Mouse (Mus musculus) cerebellum, adult 9-11 months (tissue): ENCODE data around the gene Wrap73.

Experiments
- DNase-seq: peaks from one replicate; pipeline ENCODE4 v3.0.0; 2022

Wrap73 gene

DNA sequence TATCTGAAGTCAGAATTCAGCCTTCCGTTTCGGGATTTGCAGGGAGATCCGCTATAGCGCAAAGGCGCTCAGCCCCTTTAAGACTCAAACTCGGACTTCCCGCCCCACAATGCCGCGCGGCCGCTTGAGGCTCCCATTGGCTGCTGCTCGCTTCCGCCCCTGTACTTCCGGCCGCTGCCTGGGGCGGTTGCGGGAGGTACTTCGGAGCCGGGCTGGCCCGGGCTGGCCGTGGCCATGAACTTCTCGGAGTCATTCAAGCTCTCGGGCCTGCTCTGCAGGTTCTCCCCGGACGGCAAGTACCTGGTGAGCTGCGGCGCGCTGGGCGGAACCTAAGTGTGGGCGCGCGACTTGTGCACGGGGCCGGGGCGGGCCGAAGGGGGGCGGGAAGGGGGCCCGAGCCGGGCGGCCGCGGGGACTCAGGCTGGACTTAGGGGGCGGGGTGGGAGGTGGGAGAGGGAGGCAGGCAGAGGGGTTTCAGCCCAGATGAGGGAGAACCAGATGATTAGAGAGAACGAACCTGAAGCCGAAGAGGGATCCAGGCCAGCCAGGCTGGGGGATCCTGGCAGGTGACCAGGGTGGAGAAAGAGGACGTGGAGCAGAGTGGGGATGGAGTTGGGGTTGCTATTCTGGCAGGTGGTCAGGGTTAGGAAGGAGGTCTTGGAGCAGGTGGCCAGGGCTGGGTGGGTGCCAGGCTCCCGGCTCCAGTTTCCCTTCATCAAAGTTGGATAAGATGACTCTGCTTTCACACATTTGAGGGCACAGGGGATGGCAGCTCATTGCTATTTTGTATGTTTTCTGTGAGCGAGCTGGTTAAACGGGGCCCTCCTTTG, at the start of gene Wrap73:
Wrap73 (plus strand) TSS at position 162 of the 830 bp plus-strand sequence.
- DNase-seq: peak; percentile 91

DNA sequence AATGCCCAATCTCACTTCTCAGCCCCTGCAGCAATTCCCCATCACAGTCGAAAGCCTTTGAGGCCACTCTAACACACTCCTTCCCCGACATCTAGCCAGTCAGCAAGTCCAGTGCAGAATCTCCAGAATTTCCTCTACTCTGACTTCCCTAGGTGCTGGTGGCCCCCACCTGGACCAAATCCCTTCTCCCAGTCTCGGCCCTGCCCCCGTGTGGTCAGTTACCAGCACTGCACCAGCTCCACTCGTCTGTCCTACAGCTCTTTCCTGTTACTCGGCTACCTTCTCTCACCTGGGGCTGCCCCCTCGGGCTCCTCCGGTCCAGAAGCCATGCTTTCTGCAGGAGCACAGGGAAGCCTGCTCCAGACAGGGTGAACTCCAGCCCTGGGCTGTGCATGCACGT, 49.0 kb upstream of the Wrap73 start:
- DNase-seq: no peak

GRCm38 (mm10) chr4:154096111-154096510, 46.1 kb upstream of the Wrap73 start:
- DNase-seq: no peak

- no peak for DNase-seq
These were observed 42.8 kb upstream of the Wrap73 start for GRCm38 (mm10) chr4:154099361-154099760.

DNA sequence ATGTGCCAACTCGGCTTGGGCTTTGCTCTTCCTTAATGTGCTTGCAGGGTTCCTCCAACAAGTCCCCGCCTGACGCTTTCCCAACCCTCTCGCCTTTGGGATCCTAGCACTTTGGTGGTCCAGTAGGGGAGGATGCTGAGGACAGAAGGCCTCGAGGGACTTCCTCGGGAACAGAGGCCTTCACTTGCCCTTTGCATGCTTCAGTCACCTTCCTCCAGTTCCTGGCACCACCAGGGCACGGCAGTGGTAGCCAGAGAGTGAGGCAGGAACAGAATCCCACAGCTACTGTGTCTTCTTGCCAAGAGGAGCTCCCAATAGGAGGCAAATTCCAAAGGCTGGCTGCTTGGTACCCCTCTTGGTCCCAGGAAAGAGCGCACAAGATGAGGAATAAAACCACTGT, 38.8 kb upstream of the Wrap73 start:
- DNase-seq: no peak

GRCm38 (mm10) chr4:154103912-154104311, 38.3 kb upstream of the Wrap73 start:
- no peak for DNase-seq

GRCm38 (mm10) chr4:154105381-154106001, 36.7 kb upstream of the Wrap73 start:
- DNase-seq: peak; percentile 64

- no peak for DNase-seq
These were observed 35.6 kb upstream of the Wrap73 start for GRCm38 (mm10) chr4:154106497-154107061.

- DNase-seq: peak; percentile 87
These were observed 32.8 kb upstream of the Wrap73 start for GRCm38 (mm10) chr4:154109216-154109849.

DNA sequence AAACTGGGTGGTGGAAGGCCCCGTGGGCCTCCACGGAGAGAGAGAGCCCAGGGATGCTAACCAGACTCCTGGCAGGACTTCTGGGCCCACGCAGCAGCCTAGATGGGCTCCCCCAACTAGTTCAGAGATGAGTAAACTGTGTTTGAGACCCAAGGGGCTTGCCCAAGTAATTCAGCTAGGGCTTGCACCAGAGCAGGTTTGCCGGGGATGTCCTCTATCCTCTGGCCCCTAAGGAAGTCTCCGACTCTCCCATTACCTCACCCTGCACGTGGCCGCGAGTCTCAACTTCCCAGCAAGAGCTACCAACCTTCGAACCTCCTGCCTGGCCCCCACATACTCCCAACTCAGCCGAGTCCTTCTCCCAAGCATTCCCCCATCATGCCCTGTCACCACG, 32.3 kb upstream of the Wrap73 start:
- no peak for DNase-seq

DNA sequence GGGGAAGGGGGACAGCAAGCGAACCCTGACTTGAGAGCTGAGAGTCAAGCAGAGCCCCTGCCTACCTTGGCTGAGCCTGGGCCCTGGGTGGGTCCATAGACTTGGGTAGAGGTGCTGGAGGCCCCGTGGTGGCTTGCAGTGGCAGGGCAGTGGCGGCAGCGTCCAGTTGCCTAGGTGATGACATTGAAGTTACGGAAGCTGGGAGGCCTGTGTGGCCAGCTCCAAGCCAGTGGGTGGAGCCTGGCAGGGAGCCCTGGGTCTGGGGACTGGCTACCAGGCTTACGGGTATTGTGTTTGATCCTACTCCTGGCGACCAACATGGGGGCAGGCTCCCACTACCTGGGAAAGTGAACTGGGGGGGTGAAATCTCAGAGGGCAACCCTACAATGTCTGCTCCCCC, 25.8 kb upstream of the Wrap73 start:
- DNase-seq: no peak

DNA sequence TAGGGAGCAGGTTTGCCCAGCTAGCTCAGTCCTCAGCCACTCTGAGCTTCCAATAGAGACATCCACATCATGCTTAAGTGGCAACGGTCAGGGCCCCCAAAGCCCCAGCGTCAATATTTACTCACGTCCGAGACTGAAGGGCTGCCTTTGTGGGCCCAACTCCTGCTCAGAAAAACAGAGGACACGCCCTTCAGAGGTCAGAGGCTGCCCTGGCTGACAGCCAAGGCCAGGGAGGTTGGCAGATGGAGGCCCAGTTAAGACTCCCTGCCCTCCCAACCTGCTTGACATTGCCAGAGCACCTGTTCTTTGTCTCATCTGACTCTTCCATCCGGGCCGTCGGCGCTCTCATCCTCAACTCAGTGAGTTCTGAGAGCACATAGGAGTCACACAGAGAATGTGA, 23.4 kb upstream of the Wrap73 start:
- DNase-seq: peak; percentile 84

GRCm38 (mm10) chr4:154119208-154119607, 23.0 kb upstream of the Wrap73 start:
- peak; percentile 62 for DNase-seq

DNA sequence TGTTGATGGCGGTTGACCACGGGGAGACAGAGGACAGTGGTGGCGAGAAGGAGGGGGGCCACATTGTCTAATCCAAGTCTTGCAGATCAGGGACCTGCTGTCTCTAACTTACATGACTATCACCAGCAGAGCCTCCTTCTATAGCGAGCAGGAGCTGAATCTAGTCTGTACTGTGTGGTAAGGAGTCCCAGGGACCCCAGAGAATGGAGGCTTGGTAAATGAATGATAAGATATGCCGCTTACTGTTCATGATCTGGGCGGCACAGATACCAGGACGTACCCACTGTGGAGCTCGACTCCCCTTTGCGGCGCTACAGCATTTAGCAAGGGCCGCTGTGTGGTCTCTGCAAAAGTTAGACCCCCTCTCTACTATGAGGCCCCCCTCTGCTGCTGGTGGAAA, 20.4 kb upstream of the Wrap73 start:
- DNase-seq: no peak

DNA sequence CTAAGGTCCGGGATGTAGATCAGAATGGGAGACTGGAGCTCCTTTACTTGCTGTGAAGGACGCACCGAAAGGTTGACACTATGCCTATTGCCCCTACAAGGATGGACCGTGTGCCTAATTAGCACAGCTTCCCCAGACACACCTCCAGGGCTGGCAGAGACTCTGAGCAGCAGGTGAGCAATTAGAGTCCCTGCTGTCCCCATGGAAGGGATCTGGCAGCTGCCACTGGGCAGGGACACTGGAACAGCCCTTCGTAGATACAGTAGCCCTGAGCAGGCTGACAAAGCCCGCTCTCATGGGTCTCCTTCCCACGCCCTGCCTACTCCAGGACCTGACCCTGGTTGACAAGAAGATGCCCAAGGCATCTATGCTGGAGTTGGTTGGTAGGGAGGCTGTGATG, 19.8 kb upstream of the Wrap73 start:
- no peak for DNase-seq

DNA sequence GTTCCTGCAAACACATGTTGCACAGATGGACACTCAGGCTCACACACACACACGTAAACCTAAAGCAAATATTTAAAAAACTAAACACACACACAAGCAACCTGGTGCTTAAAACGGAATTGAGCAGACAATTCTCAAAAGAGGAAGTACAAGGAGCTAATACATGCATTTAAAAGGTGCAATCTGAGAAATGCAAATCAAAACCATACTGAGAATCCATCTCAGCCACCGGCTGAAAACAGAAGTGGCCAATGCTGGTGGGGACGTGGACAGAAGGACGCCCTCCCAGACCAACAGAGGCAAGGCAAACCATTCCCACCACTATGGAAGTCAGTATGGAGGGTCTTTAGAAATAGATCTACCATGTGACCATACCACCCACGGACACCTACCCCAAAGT, 18.6 kb upstream of the Wrap73 start:
- no peak for DNase-seq

DNA sequence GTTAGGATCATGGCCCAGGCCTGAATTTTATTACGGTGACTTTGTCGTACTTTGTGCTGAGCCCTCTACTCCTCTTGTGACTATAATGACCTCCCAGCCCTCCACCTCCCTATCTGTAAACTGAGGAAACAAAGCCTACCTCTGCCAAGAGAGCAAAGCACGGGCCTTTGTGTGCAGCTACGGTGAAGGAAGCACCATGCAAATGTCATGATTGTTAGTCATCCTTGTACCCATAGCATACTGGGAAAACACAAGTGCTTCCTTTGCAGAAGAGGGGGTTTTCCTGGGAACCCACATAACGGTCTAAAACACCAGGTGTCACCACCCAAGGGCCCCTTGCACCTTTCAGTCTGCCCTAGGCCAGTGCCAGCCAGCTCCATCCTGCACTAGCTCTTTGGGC, 17.0 kb upstream of the Wrap73 start:
- no peak for DNase-seq

- no peak for DNase-seq
These were observed 14.9 kb upstream of the Wrap73 start for GRCm38 (mm10) chr4:154127273-154127672.

- DNase-seq: no peak
These were observed 12.2 kb upstream of the Wrap73 start for GRCm38 (mm10) chr4:154129950-154130349.

GRCm38 (mm10) chr4:154131894-154132293, 10.3 kb upstream of the Wrap73 start:
- DNase-seq: no peak

- DNase-seq: no peak
These were observed 7.4 kb upstream of the Wrap73 start for GRCm38 (mm10) chr4:154134803-154135202.

GRCm38 (mm10) chr4:154137139-154137538, 5.0 kb upstream of the Wrap73 start:
- DNase-seq: no peak

DNA sequence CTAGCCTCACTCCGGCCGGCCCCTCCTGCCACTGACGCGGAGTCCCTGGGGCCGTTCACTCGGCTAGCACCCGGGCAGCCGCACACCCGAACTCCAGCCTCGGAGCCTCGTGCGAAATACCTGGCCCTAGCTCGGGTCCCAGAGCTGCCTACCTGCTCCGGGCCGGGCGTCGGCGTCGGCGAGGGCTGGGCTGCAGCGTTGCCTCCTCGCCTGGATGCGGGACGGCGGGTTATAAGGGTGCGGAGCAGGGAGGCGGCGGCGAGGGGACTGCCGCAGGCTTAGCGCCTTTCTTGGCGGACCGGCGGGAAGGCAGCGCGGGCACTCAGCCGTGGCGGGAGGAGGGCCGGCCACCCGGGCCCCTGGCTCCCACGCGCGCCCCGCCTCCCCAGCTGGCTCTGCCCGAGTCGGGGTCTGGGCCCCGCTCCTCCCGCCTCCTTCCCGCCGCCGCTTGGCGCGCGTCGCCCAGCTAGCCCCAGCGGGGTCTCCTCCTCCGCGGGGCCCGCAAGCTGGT, 2.4 kb upstream of the Wrap73 start:
- peak; percentile 58 for DNase-seq

DNA sequence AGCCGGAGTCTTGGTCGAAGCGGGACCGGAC, 2.2 kb upstream of the Wrap73 start, which contains the start of gene Trp73:
Trp73 (minus strand) TSS at position 27 of the 31 bp plus-strand sequence.
- no peak for DNase-seq
